Mouse (Mus musculus) cerebellum, adult 8-10 months (tissue): Measurements from ENCODE around the gene Zfp428.

Experiments
- DNase-seq: peaks from one replicate; pipeline ENCODE4 v3.0.0; 2022

Zfp428 gene

DNA sequence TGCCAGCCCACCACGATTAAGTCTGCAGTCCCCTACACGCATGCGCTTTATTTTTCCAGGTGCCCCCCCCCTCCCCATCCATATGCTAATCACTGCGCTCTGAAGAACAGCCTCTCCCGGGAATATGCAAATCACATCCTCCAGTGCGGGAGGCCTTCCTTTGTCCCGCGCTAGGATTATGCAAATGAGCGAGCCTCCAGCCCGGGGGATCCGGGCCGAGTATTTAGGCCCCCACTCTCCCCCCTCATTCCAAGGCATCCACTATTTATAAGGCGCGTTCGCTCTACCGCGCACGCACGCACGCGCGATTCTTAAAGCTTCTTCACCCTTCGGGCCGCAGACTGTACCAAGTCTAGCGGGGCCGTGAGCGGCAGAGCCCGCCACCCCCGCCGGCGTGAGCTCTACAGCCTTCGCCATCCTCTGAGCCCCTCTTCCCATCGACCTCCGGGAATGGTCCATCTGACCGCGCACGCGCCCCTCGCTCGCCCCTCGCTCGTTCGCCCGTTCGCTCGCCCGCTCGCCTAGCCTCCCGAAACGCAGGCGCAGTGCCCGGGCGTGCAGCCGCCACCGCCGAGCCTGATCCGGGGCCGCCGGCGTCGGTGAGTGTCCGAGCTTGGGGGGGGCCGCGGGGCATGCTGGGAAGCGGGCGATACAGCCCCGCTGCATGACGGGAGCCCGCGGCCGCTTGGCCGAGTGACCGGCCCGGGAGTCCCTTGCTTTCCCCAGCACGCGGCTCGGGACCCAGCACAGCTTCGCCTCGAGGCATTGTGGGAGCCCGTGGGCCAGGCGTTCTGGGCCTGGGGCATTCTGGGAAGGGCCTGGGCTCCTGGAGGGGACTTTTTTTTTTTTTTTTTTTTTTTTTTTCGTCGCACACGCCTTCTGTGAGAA is at the start of gene Zfp428:
Gene Zfp428, plus strand, starts transcription at position 169 of the 888 bp plus-strand sequence.
- DNase-seq: peak; percentile 86

DNA sequence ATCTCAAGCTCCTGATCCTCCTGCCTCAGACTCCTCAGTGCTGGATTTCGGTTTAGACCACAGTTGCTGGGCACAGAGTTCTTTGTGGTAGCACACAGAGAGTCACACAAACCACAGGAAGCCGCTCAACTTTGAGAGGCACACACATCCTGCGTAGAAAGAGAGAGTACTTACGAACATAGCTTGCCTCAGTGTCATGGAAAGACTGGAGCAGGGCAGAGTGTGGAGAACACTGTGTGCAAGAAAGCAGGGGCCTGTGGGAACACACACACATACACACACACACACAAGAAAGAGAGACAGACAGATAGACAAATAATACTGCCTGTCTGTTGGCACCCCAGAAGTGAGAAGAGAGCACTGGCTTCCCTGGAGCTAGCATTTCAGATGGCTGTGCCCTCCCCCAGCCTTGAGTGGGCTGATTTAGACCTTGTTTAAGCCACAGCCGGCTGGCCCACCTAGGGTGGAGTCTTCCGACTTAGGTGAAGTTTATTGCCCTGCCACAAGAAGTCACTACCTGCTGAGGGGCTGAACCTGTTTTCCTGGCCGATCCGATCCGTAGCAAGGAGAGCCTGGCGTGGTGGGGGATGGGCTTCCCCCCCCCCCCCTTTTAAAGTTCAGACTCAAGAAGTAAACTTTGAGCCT is 49.0 kb upstream of the Zfp428 start:
- no peak for DNase-seq

DNA sequence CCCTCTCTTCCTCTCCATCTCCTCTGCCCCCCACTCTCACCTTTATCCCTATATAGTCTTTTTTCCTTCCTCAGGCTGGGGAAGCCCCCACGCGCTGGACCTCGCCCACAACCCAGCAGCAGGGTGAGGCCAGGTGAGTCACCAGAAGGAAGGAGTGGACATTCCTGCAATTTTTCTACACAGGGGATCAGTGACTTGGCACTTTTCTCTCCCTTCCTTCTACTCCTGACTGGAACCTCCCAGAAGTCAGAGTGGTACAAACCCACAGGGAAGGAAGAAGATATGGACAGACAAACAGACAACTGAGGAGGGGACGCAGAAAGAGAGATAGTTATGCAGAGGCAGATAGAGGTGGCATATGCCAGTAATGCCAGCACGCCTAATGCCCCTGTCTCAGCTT is 47.4 kb upstream of the Zfp428 start:
- DNase-seq: no peak

- no peak for DNase-seq
Measured at GRCm38 (mm10) chr7:24459843-24460242, 47.0 kb upstream of the Zfp428 start.

DNA sequence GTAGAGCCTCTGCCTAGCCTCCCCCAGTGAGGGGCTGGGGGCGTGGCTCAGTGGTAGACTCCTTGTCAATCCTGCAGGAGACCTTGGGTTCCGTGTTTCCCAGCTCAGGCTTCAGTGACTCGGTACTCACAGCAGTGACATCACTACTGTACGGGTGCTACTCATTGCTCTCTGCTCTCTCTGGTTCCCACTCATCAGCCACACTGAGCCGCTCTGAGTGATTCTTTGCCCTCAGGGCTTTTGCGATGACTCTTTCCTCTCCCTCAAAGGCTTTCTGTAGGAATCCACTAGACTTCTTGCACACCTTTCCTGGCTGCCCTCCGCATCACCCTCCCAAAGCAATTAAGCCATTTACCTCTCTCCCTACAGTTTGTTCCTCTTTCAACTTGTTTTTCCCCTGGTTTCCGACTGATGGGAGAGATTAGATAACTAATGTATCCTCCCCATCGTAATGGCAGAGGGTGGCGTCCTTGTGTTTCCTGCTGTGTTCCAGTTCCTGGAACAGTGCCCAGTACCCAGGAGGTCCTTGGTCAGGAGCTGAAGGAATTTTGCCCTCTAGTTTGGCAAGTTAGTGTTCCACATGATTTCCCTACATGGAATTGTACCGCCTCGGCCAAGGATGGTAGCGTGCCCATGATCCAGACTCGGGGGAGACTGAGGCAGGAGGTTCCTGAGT is 45.3 kb upstream of the Zfp428 start:
- no peak for DNase-seq

DNA sequence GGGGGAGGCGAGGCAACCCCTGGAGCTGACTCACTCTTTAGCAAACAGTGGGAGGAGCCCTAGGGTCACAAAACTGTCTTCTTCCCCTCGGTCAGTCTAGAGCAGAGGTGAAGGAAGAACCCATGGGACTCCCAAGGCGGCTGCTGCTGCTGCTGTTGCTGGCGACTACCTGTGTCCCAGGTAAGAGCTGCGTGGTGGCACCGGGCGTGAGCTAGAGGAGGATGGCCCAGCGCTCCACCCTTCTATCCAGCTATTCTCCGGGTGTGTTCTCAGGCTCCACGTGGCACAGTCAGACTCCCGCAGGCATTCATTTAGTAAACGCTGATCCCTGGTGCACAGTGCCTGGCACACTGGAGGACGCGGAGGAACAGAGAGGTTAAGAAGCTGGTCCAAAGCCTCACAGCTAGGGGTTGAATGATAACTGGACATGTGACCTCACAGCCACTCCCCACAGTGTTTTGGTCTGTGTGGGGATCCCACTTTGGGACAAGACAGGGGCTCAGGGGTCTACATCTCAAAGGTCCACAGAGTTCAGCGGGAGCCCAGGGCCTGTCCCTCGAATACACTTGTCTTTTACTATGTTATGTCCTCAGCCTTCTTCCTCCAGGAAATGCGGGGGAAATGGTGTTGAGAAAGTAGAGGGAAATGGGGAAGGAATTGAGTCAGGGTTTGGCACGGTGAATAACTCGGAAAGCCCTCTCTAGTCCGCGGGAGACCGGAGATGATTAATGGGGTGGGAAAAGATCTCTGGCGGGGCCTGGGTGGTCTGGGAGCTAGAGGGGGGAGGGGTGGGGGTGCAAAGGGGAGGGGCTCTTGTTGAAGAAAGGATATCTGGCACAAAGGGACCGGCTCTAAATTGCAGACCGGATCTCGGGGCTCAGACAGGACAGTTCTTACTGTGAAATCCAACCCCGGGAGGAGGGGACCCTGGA is 44.2 kb upstream of the Zfp428 start, which contains the start of gene Plaur:
Gene Plaur, plus strand, starts transcription at position 97 of the 932 bp plus-strand sequence.
- DNase-seq: no peak

DNA sequence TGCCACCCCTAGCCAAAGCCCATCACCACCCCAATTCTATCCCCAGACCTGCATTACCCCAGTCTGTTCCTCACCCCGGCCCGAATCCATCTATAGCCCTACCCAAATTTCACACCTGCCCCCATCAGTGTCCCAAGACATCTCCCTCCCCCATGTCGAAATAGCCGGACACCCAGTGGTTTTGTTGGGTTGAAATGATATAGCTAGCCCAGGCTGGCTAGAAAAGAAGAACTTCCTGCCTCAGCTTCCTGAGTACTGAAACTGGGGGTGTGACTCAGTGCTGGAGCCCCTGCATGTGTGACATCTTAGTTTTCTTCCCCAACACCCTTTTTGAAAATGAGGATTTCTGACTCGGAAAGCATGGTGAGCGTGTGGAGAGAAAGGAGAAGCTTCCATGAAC is 40.0 kb upstream of the Zfp428 start:
- DNase-seq: no peak

GRCm38 (mm10) chr7:24467886-24468285 is 38.9 kb upstream of the Zfp428 start:
- no peak for DNase-seq

DNA sequence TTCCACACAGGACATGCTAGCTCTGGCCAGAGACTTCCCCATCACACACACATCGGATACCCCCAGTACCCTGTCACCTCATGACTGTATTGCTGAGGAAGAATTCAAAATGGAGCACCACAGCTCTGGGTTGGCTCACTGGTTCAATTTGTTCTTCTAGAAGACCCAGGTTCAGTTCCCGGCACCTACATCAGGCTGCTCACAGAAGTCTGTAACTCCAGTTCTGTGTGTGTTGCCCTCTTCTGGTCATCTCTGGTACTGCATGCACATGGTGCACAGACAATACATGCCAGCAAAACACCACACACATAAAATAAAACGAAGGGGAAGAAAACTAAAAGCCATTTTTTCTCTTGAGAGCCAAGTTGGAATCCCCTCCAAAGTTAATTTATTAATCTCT is 37.7 kb upstream of the Zfp428 start:
- DNase-seq: no peak

DNA sequence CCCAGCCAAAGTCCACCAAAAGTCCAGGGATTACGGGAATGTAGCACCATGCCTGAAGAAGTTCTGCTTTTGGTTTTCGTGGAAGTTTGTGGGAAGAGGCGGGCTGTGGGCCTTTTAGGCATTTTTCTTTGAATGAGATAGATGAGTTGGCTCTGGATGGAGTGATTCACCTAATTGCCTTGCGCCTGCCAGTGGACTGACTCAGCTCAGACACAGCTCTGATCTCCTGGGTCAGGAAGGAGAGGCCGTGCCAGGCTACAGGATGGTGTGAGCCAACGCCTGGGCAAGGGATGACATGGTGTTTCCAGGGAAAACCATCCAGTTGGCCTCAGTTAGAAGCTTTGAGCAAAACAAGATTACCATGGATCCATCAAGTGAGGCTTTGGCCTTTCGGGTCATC is 36.5 kb upstream of the Zfp428 start:
- DNase-seq: no peak

GRCm38 (mm10) chr7:24472442-24472841 is 34.4 kb upstream of the Zfp428 start:
- DNase-seq: no peak

- DNase-seq: no peak
Measured at GRCm38 (mm10) chr7:24472937-24473336, 33.9 kb upstream of the Zfp428 start.

DNA sequence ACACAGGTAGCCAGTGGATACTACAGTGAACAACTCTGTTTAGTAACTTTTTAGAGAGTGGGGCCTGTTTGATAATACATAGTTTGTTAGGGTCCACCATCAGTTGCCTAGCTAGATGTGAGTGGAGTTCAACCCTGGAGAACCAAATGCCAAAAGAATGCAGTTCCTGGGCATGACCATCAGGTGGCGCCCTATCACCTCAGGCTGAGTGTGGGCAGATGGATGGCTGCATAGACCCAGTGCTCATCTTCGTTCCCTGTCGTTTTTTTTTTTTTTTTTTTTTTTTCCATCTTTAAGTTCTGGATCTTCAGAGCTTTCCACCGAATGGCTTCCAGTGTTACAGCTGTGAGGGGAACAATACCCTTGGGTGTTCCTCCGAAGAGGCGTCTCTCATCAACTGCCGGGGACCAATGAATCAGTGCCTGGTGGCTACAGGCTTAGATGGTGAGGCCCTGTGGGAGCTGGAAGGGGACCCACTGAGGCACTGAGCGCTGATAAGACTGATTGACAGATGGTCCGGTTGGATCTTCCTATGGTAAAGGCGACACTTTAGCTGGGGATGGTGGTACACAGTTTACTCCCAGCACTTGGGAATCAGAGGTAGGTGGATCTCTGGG is 32.8 kb upstream of the Zfp428 start:
- peak; percentile 78 for DNase-seq

DNA sequence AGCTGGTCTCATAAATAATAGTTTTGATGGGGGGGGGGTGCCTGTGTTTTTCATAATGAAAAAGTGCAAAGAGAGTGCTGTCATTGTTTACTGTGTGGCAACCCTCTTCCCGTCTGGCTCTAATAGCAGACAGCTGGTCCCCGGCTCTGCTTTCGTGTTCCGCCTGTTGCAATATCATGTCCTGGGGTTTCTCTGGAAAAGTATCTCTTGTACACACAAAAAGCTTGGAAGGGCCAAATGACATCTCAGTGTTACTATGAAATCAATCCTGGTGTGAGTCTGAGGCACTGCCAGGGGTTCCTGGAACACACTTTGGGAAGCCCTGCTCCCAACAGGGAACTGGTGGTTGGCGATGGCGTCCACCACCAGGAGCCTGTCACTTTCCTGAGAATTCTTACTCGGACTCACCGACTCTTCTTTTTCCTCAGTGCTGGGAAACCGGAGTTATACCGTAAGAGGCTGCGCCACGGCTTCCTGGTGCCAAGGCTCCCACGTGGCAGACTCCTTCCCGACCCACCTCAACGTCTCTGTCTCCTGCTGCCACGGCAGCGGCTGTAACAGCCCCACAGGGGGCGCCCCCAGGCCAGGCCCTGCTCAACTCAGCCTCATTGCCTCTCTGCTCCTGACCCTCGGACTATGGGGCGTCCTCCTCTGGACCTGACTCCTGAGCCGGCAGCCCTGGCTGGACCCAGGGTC is 31.8 kb upstream of the Zfp428 start:
- DNase-seq: peak; percentile 42

GRCm38 (mm10) chr7:24476338-24476737 is 30.5 kb upstream of the Zfp428 start:
- no peak for DNase-seq

GRCm38 (mm10) chr7:24476856-24477255 is 29.9 kb upstream of the Zfp428 start:
- no peak for DNase-seq

DNA sequence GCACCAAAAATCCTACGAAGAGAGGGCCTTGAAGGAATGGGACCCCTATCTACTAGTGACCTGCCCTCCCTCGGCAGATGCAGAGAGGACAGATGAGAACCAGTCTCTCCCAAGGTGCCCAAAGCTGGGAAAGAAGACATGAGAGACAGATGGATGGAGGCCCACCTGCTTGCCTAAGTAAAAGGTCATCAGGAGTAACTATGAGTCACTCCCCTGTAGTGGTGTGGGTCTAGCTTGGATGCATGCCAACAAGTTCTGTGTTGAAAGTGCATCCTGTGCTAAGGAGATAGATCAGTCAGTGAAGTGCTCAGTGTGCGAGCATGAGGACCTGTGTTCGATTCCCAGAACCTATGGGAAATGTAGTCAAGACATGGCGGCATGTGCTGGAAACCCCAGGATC is 27.9 kb upstream of the Zfp428 start:
- DNase-seq: no peak

- DNase-seq: no peak
Measured at GRCm38 (mm10) chr7:24479685-24480084, 27.1 kb upstream of the Zfp428 start.

GRCm38 (mm10) chr7:24480121-24480941 is 26.5 kb upstream of the Zfp428 start:
- no peak for DNase-seq

GRCm38 (mm10) chr7:24480986-24481473 is 25.8 kb upstream of the Zfp428 start:
- no peak for DNase-seq
